Mouse (Mus musculus): ENCODE measurements around the gene Prss30. TPM values are rescaled to one million over a fixed set of nuclear protein-coding genes. Genes with fewer than 3 reads are reported as not detected.

Gene Prss30
- polyA plus RNA-seq, 1 experiment from 2014 or later = 0.26 TPM

DNA sequence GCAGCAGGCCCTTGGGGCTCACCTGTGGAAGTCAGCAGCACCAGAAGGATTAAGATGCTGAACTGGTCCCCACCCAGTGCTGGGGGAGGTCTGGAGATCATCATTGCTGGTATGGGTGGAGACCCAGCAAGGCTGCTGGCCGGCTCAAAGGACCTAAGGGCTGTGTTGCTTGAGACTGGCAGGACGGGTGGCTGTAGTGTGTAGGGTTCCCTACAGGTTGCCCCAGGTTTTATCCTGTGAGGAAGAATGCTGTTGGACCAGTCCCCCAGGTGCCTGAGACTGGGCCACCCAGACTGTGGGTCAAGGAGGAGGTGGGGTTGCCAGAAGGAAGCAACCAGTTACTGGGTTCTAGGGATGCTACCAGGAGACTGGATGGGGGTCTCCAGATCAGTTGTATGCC is 17.5 kb upstream of the Prss30 start, which contains the start of gene Prss22:
Prss22 (minus strand) TSS at position 200 of the 400 bp plus-strand sequence.
- Histone ChIP-seq H3K36me3 (ENCODE audit: control insufficient read depth, insufficient read depth, low read length) (no peaks in the 10 kb centered on the region), H3K9ac (ENCODE audit: low read length) (no peak within 1 kb of the TSS), H3K27me3 (ENCODE audit: control insufficient read depth, insufficient read depth, low read length) (0 out of 2 replicates have a peak, but pooled peaks cover 11% of the 10 kb centered on the region), H3K4me2 (ENCODE audit: low read length) (no peak within 1 kb of the TSS), H3K27ac (replicated peaks in 1 of 2; ENCODE audit: control insufficient read depth in 1 of 2, insufficient read depth in 1 of 2, low read depth in 2 of 2, low read length in 2 of 2) (no peak within 1 kb of the TSS), H3K4me1 (ENCODE audit: control insufficient read depth in 2 of 2, insufficient read depth in 2 of 2, low read length in 2 of 2) (peaks cover 21 to 22% of the 10 kb centered on the region in 2 experiments), H3K9me3 (ENCODE audit: control insufficient read depth, low read length) (no peaks in the 10 kb centered on the region), H3K4me3 (ENCODE audit: control insufficient read depth in 1 of 2, insufficient read depth in 1 of 2, low read depth in 1 of 2, low read length in 2 of 2) (no peak within 1 kb of the TSS)
- 54% methylated on average over 2 of the region's 2 CpGs for WGBS
- ATAC-seq (ENCODE audit: insufficient number of reproducible peaks, insufficient read depth, low FRiP score, low read depth) = no peak

DNA sequence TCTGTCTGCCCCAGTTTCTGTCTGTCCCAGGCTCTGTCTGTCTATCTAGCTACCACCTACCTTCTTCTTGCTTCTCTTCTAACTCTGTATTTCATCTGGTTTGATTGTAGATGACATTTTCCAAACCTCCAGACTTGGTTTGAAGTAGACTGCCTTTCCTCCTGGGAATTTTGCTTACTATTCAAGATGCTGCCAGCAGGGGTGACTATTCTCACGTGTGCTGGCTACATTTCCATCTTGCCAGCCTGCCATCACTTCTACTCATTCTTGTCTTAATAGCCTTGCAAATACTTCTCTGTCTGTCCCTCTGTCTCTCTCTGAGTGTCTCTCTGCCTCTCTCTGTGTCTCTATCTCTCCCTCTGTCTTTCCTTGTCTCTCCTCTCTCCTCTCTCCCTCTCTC is 15.1 kb upstream of the Prss30 start:
- H3K4me3 ChIP-seq (ENCODE audit: control insufficient read depth in 1 of 2, insufficient read depth in 1 of 2, low read depth in 1 of 2, low read length in 2 of 2) = no peak overlapping the region
- no peaks in the 10 kb centered on the region for H3K9me3 ChIP-seq (ENCODE audit: control insufficient read depth, low read length)
- no peak overlapping the region for H3K27ac ChIP-seq (replicated peaks in 1 of 2; ENCODE audit: control insufficient read depth in 1 of 2, insufficient read depth in 1 of 2, low read depth in 2 of 2, low read length in 2 of 2)
- 16% methylated on average over 1 of the region's 1 CpGs for WGBS
- H3K4me1 ChIP-seq (ENCODE audit: control insufficient read depth in 2 of 2, insufficient read depth in 2 of 2, low read length in 2 of 2) = peaks cover 17% of the 10 kb centered on the region in 2 experiments
- no peaks in the 10 kb centered on the region for H3K36me3 ChIP-seq (ENCODE audit: control insufficient read depth, insufficient read depth, low read length)
- no peak overlapping the region for H3K9ac ChIP-seq (ENCODE audit: low read length)
- no peak for ATAC-seq (ENCODE audit: insufficient number of reproducible peaks, insufficient read depth, low FRiP score, low read depth)
- H3K4me2 ChIP-seq (ENCODE audit: low read length) = no peak overlapping the region
- H3K27me3 ChIP-seq (ENCODE audit: control insufficient read depth, insufficient read depth, low read length) = 0 out of 2 replicates have a peak, but pooled peaks cover 11% of the 10 kb centered on the region

GRCm38 (mm10) chr17:23994667-23995066 is 14.3 kb upstream of the Prss30 start:
- peaks cover 9% of the 10 kb centered on the region in 2 experiments for H3K4me1 ChIP-seq (ENCODE audit: control insufficient read depth in 2 of 2, insufficient read depth in 2 of 2, low read length in 2 of 2)

DNA sequence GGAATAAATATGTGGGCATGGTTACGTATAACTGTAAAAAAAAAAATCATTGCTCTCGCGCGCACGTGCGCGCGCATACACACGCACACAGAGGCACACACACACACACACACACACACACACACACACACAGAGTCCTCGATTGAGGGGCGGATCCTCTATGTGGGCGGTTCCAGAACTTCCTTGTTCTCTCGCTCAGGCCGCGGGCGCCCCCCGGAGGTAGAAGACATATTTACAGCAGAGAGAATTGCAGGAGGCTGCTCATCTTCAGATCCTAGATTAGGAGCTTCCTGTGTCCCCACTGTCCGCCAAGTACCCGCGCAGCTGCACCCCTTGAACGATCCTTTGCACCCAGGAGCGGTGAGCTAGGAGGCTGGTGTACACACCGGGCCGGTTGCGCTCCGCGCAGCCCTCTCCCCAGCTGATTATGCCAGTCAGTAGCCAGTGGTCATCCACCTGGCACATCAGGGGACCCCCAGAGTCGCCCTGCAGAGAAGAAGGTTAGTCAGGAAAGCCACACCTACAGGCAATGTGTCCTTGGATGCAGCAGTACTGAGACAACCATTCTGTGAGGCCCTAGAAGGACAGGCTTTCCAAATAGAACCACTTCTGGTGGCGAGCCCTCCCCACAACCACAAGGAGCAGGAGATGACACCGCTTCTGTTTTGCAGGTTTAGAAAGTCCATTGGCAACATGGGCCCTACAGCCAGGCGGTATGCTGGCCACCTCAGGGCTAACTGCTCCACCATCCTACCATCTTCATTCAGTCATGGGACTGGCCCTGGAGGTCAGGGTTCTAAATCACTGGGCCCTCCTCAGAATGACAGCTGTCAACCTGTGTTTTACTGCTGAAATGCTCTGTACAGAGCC is 13.4 kb upstream of the Prss30 start:
- Histone ChIP-seq H3K27ac (replicated peaks in 1 of 2; ENCODE audit: control insufficient read depth in 1 of 2, insufficient read depth in 1 of 2, low read depth in 2 of 2, low read length in 2 of 2) (no peak overlapping the region), H3K4me2 (ENCODE audit: low read length) (peak overlapping the region; percentile 57), H3K4me1 (ENCODE audit: control insufficient read depth in 2 of 2, insufficient read depth in 2 of 2, low read length in 2 of 2) (peaks cover 4% of the 10 kb centered on the region in 2 experiments; a peak in 1 of 4 replicates), H3K27me3 (ENCODE audit: control insufficient read depth, insufficient read depth, low read length) (0 out of 2 replicates have a peak, but pooled peaks cover 11% of the 10 kb centered on the region), H3K9ac (ENCODE audit: low read length) (peak overlapping the region; percentile 9; the same call in 1 of the 2 replicates), H3K4me3 (ENCODE audit: control insufficient read depth in 1 of 2, insufficient read depth in 1 of 2, low read depth in 1 of 2, low read length in 2 of 2) (no peak overlapping the region; a peak in 1 of 4 replicates), H3K36me3 (ENCODE audit: control insufficient read depth, insufficient read depth, low read length) (no peaks in the 10 kb centered on the region), H3K9me3 (ENCODE audit: control insufficient read depth, low read length) (no peaks in the 10 kb centered on the region)
- WGBS = 10% methylated on average over 31 of the region's 31 CpGs
- peak; percentile 60; the same call in 1 of the 2 replicates for ATAC-seq (ENCODE audit: insufficient number of reproducible peaks, insufficient read depth, low FRiP score, low read depth)

More at GRCm38 (mm10) chr17:23994667-23995066, 14.3 kb upstream of the Prss30 start:
- no peak overlapping the region for H3K27ac ChIP-seq (replicated peaks in 1 of 2; ENCODE audit: control insufficient read depth in 1 of 2, insufficient read depth in 1 of 2, low read depth in 2 of 2, low read length in 2 of 2)
- 0 out of 2 replicates have a peak, but pooled peaks cover 11% of the 10 kb centered on the region for H3K27me3 ChIP-seq (ENCODE audit: control insufficient read depth, insufficient read depth, low read length)
- no peak overlapping the region for H3K4me3 ChIP-seq (ENCODE audit: control insufficient read depth in 1 of 2, insufficient read depth in 1 of 2, low read depth in 1 of 2, low read length in 2 of 2)
- 76% methylated on average over 7 of the region's 7 CpGs for WGBS
- no peaks in the 10 kb centered on the region for H3K36me3 ChIP-seq (ENCODE audit: control insufficient read depth, insufficient read depth, low read length)
- H3K4me2 ChIP-seq (ENCODE audit: low read length) = no peak overlapping the region
- H3K9ac ChIP-seq (ENCODE audit: low read length) = no peak overlapping the region
- no peak for ATAC-seq (ENCODE audit: insufficient number of reproducible peaks, insufficient read depth, low FRiP score, low read depth)
- no peaks in the 10 kb centered on the region for H3K9me3 ChIP-seq (ENCODE audit: control insufficient read depth, low read length)

- Histone ChIP-seq H3K27me3 (ENCODE audit: control insufficient read depth, insufficient read depth, low read length) (0 out of 2 replicates have a peak, but pooled peaks cover 11% of the 10 kb centered on the region), H3K4me3 (ENCODE audit: control insufficient read depth in 1 of 2, insufficient read depth in 1 of 2, low read depth in 1 of 2, low read length in 2 of 2) (no peak overlapping the region), H3K9me3 (ENCODE audit: control insufficient read depth, low read length) (no peaks in the 10 kb centered on the region), H3K9ac (ENCODE audit: low read length) (no peak overlapping the region), H3K27ac (replicated peaks in 1 of 2; ENCODE audit: control insufficient read depth in 1 of 2, insufficient read depth in 1 of 2, low read depth in 2 of 2, low read length in 2 of 2) (no peak overlapping the region), H3K36me3 (ENCODE audit: control insufficient read depth, insufficient read depth, low read length) (no peaks in the 10 kb centered on the region), H3K4me1 (ENCODE audit: control insufficient read depth in 2 of 2, insufficient read depth in 2 of 2, low read length in 2 of 2) (peaks cover 4% of the 10 kb centered on the region in 2 experiments; a peak in 1 of 4 replicates), H3K4me2 (ENCODE audit: low read length) (peak overlapping the region; percentile 57)
- 68% methylated on average over 9 of the region's 9 CpGs for WGBS
- no peak for ATAC-seq (ENCODE audit: insufficient number of reproducible peaks, insufficient read depth, low FRiP score, low read depth)
Observed at GRCm38 (mm10) chr17:23992789-23993553, 12.6 kb upstream of the Prss30 start.

DNA sequence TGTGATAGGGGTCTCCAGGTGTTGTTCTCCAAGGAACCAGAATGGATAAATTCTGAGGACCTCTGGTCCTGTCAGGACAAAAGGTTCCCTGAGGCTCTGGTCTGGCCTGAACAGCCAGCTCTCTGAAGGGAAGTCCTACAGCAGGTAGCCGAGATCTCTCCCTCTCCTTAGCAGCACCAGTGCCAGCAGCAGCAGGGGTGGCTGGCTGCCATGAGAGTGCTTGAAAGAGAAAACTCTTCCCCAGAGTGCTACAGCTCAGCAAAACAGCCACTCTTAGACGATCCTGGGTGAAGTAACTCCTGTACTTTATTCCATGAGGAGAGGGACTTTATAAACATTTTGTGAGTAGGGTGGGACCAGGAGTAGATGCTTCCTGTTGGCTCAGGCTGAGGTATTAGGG is 9.4 kb upstream of the Prss30 start:
- H3K4me2 ChIP-seq (ENCODE audit: low read length) = no peak overlapping the region
- no peak overlapping the region for H3K4me3 ChIP-seq (ENCODE audit: control insufficient read depth in 1 of 2, insufficient read depth in 1 of 2, low read depth in 1 of 2, low read length in 2 of 2)
- peaks cover 4% of the 10 kb centered on the region in 2 experiments; a peak in 1 of 4 replicates for H3K4me1 ChIP-seq (ENCODE audit: control insufficient read depth in 2 of 2, insufficient read depth in 2 of 2, low read length in 2 of 2)
- H3K9ac ChIP-seq (ENCODE audit: low read length) = no peak overlapping the region
- H3K27me3 ChIP-seq (ENCODE audit: control insufficient read depth, insufficient read depth, low read length) = 0 out of 2 replicates have a peak, but pooled peaks cover 4% of the 10 kb centered on the region
- WGBS = 28% methylated on average over 2 of the region's 2 CpGs
- no peak for ATAC-seq (ENCODE audit: insufficient number of reproducible peaks, insufficient read depth, low FRiP score, low read depth)
- H3K36me3 ChIP-seq (ENCODE audit: control insufficient read depth, insufficient read depth, low read length) = no peaks in the 10 kb centered on the region
- H3K27ac ChIP-seq (replicated peaks in 1 of 2; ENCODE audit: control insufficient read depth in 1 of 2, insufficient read depth in 1 of 2, low read depth in 2 of 2, low read length in 2 of 2) = no peak overlapping the region
- no peaks in the 10 kb centered on the region for H3K9me3 ChIP-seq (ENCODE audit: control insufficient read depth, low read length)

GRCm38 (mm10) chr17:23984989-23985388 is 4.6 kb upstream of the Prss30 start:
- 60% methylated on average over 1 of the region's 1 CpGs for WGBS
- H3K36me3 ChIP-seq (ENCODE audit: control insufficient read depth, insufficient read depth, low read length) = no peaks in the 10 kb centered on the region
- peaks cover 0 to 3% of the 10 kb centered on the region in 2 experiments; a peak in 1 of 4 replicates for H3K4me1 ChIP-seq (ENCODE audit: control insufficient read depth in 2 of 2, insufficient read depth in 2 of 2, low read length in 2 of 2)
- H3K4me2 ChIP-seq (ENCODE audit: low read length) = no peak overlapping the region
- no peaks in the 10 kb centered on the region for H3K27me3 ChIP-seq (ENCODE audit: control insufficient read depth, insufficient read depth, low read length)
- no peak overlapping the region for H3K27ac ChIP-seq (replicated peaks in 1 of 2; ENCODE audit: control insufficient read depth in 1 of 2, insufficient read depth in 1 of 2, low read depth in 2 of 2, low read length in 2 of 2)
- H3K9ac ChIP-seq (ENCODE audit: low read length) = no peak overlapping the region
- no peaks in the 10 kb centered on the region for H3K9me3 ChIP-seq (ENCODE audit: control insufficient read depth, low read length)
- H3K4me3 ChIP-seq (ENCODE audit: control insufficient read depth in 1 of 2, insufficient read depth in 1 of 2, low read depth in 1 of 2, low read length in 2 of 2) = no peak overlapping the region
- no peak for ATAC-seq (ENCODE audit: insufficient number of reproducible peaks, insufficient read depth, low FRiP score, low read depth)
